Mouse (Mus musculus) thymus, adult 2 months (tissue): ENCODE results near the gene Mylip.

Experiments
- CTCF ChIP-seq: fragments of 200-500 bp; IDR thresholded peaks from 2 replicates; pipeline ENCODE4 v1.5.1; 2012; ENCODE audit warnings: mild to moderate bottlenecking, control low read depth, low read length, moderate library complexity, borderline replicate concordance; ENCODE audit not compliant: control insufficient read depth, poor library complexity, insufficient read depth; ENCODE audit errors: extremely low read depth
- POLR2A ChIP-seq: fragments of 200-500 bp; IDR thresholded peaks from 2 replicates; pipeline ENCODE4 v1.6.1; 2012; ENCODE audit warnings: mild to moderate bottlenecking, low read length, control low read depth, moderate library complexity; ENCODE audit not compliant: control insufficient read depth, poor library complexity, insufficient read depth; ENCODE audit errors: extremely low read depth

DNA sequence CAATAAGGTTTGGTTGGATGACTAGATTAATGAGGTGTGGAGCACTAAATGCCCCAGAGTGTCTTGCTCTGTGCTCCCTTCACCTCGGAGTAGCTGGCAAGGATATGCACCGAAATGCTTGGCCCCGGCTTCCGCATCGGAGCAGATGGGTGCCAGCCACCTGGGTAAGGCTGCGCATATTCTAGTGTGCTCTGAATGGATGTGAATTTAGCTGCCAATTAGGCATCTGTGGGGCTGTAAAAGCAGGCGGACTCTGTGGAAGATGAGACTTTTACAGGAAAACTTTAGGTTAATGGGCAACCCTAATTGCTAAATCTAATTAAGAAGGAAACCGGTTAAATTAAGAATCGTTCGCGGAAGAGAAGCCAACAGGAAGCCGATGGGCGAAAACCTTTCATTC is 32.7 kb downstream of the Mylip start:
- TF ChIP-seq CTCF (no peak), POLR2A (no peak)
